Mouse (Mus musculus) stomach, postnatal 0 days (tissue): ENCODE results near the gene Nt5dc2. TPM values are rescaled to one million over a fixed set of nuclear protein-coding genes. Genes with fewer than 3 reads are reported as not detected.

Source experiments
- ATAC-seq: fragments of 200-750 bp; cut with Nextera tagmentation; 2 replicates; pipeline ENCODE4 v1.8.0; 2017; ENCODE audit not compliant: low FRiP score, low TSS enrichment
- DNase-seq: peaks from one replicate; pipeline ENCODE4 v3.0.0-alpha.2; 2016; ENCODE audit warnings: low spot score
- H3K27ac ChIP-seq: fragments of 300-500 bp; sonication (generic); replicated peaks from 2 replicates; pipeline ENCODE4 v1.5.1; 2014; ENCODE audit warnings: mild to moderate bottlenecking, control low read depth
- H3K27me3 ChIP-seq: fragments of 300-500 bp; sonication (generic); 2 replicates; pipeline ENCODE4 v1.6.1; 2014; ENCODE audit warnings: low read length; ENCODE audit not compliant: control insufficient read depth, insufficient read depth
- H3K36me3 ChIP-seq: fragments of 300-500 bp; sonication (generic); 2 replicates; pipeline ENCODE4 v1.6.1; 2014; ENCODE audit warnings: low read length, mixed read lengths; ENCODE audit not compliant: control insufficient read depth, insufficient read depth
- H3K4me1 ChIP-seq: fragments of 300-500 bp; sonication (generic); replicated peaks from 2 replicates; pipeline ENCODE4 v1.6.1; 2014; ENCODE audit warnings: antibody characterized with exemption; ENCODE audit not compliant: control insufficient read depth, insufficient read depth
- H3K4me2 ChIP-seq: fragments of 300-500 bp; sonication (generic); replicated peaks from 2 replicates; pipeline ENCODE4 v1.6.1; 2014; ENCODE audit warnings: low read depth, mild to moderate bottlenecking, control low read depth, moderate library complexity
- H3K4me3 ChIP-seq: fragments of 300-500 bp; sonication (generic); 2 replicates; pipeline ENCODE4 v1.5.1; 2014; ENCODE audit warnings: low read depth, low read length, control low read depth
- H3K9ac ChIP-seq: fragments of 300-500 bp; sonication (generic); 2 replicates; pipeline ENCODE4 v1.6.1; 2014; ENCODE audit warnings: mild to moderate bottlenecking, low read length, control low read depth, mixed read lengths
- H3K9me3 ChIP-seq: fragments of 300-500 bp; sonication (generic); 2 replicates; pipeline ENCODE4 v1.6.1; 2016; ENCODE audit warnings: low read length; ENCODE audit not compliant: control insufficient read depth
- CTCF ChIP-seq: IDR thresholded peaks from 2 replicates; pipeline ENCODE4 v1.5.1; 2016; ENCODE audit warnings: antibody characterized with exemption, low read depth, mild to moderate bottlenecking, moderate library complexity
- EP300 ChIP-seq: optimal IDR thresholded peaks from 2 replicates; pipeline ENCODE3; 2016; ENCODE audit warnings: antibody characterized with exemption
- WGBS: fragments of 180-500 bp; shearing (Covaris S2); extraction: QIAGEN DNeasy Blood & Tissue Kit; methylation state at CpG from one replicate; pipeline ENCODE4 v1.1.7; 2014; 5-methylcytosine and 5-hydroxymethylcytosine counted together
- polyA plus RNA-seq: library from polyadenylated mRNA; unstranded; fragments of >200 nt; fragmentation: Nextera tagmentation; extraction: Ambion mirVana; gene quantifications from 2 replicates; pipeline ENCODE4 v1.2.1, GENCODE M21; 2015

Nt5dc2 gene
- polyA plus RNA-seq, 1 experiment from 2014 or later: 65.3 TPM

GRCm38 (mm10) chr14:31110613-31111012, 20.2 kb upstream of the Nt5dc2 start:
- no peaks in the 10 kb centered on the region for H3K4me1 ChIP-seq
- no peak for DNase-seq
- H3K4me3 ChIP-seq: no peak overlapping the region
- TF ChIP-seq EP300 (no peak), CTCF (no peak)
- no peaks in the 10 kb centered on the region for H3K9me3 ChIP-seq
- H3K27me3 ChIP-seq: no peaks in the 10 kb centered on the region
- H3K9ac ChIP-seq: no peak overlapping the region
- ATAC-seq: no peak
- no peak overlapping the region for H3K4me2 ChIP-seq
- WGBS: 61% methylated on average over 3 of the region's 3 CpGs
- peaks cover 20% of the 10 kb centered on the region for H3K36me3 ChIP-seq
- H3K27ac ChIP-seq: no peak overlapping the region

- H3K4me3 ChIP-seq: no peak overlapping the region
- WGBS: 62% methylated on average over 5 of the region's 5 CpGs
- no peaks in the 10 kb centered on the region for H3K4me1 ChIP-seq
- H3K4me2 ChIP-seq: no peak overlapping the region
- H3K36me3 ChIP-seq: peaks cover 24% of the 10 kb centered on the region
- no peaks in the 10 kb centered on the region for H3K9me3 ChIP-seq
- no peak for DNase-seq
- H3K9ac ChIP-seq: no peak overlapping the region
- ATAC-seq: no peak
- H3K27me3 ChIP-seq: no peaks in the 10 kb centered on the region
- peak overlapping the region; percentile 65; the same call in 1 of the 2 replicates for H3K27ac ChIP-seq
- TF ChIP-seq CTCF (no peak), EP300 (no peak)
Observed at GRCm38 (mm10) chr14:31112187-31112586, 18.7 kb upstream of the Nt5dc2 start.

- Histone ChIP-seq H3K27me3 (no peaks in the 10 kb centered on the region), H3K36me3 (peaks cover 21% of the 10 kb centered on the region), H3K4me2 (no peak overlapping the region), H3K4me1 (no peaks in the 10 kb centered on the region), H3K9ac (no peak overlapping the region), H3K27ac (no peak overlapping the region), H3K9me3 (no peaks in the 10 kb centered on the region), H3K4me3 (no peak overlapping the region)
- TF ChIP-seq EP300 (no peak), CTCF (no peak)
- DNase-seq (no peak), ATAC-seq (no peak)
- 69% methylated on average over 3 of the region's 3 CpGs for WGBS
Observed at GRCm38 (mm10) chr14:31114011-31114410, 16.8 kb upstream of the Nt5dc2 start.

- TF ChIP-seq CTCF (no peak), EP300 (no peak)
- WGBS: 43% methylated on average over 2 of the region's 2 CpGs
- Histone ChIP-seq H3K4me1 (no peaks in the 10 kb centered on the region), H3K9me3 (no peaks in the 10 kb centered on the region), H3K36me3 (peaks cover 15% of the 10 kb centered on the region), H3K9ac (no peak overlapping the region), H3K27ac (no peak overlapping the region), H3K4me3 (no peak overlapping the region), H3K4me2 (no peak overlapping the region), H3K27me3 (no peaks in the 10 kb centered on the region)
- no peak for DNase-seq
- no peak for ATAC-seq
Observed at GRCm38 (mm10) chr14:31115522-31115921, 15.3 kb upstream of the Nt5dc2 start.

GRCm38 (mm10) chr14:31125106-31126075, 5.5 kb upstream of the Nt5dc2 start:
- Histone ChIP-seq H3K27ac (0 out of 2 replicates have a peak overlapping the region, but pooled peaks have one; percentile 24), H3K4me3 (no peak overlapping the region), H3K27me3 (no peaks in the 10 kb centered on the region), H3K9me3 (no peaks in the 10 kb centered on the region), H3K4me1 (no peaks in the 10 kb centered on the region), H3K36me3 (peaks cover 4% of the 10 kb centered on the region; the same call in 1 of the 2 replicates), H3K4me2 (no peak overlapping the region), H3K9ac (no peak overlapping the region)
- DNase-seq (peak; percentile 24), ATAC-seq (no peak)
- 50% methylated on average over 9 of the region's 9 CpGs for WGBS
- TF ChIP-seq EP300 (no peak), CTCF (no peak)

- DNase-seq (peak; percentile 14), ATAC-seq (no peak)
- H3K9ac ChIP-seq: no peak overlapping the region
- H3K4me1 ChIP-seq: peaks cover under 1% of the 10 kb centered on the region; the same call in 1 of the 2 replicates
- H3K27me3 ChIP-seq: no peaks in the 10 kb centered on the region
- H3K27ac ChIP-seq: no peak overlapping the region
- no peaks in the 10 kb centered on the region for H3K9me3 ChIP-seq
- no peak overlapping the region for H3K4me3 ChIP-seq
- 82% methylated on average over 8 of the region's 8 CpGs for WGBS
- peaks cover 1% of the 10 kb centered on the region; the same call in 1 of the 2 replicates for H3K36me3 ChIP-seq
- no peak overlapping the region for H3K4me2 ChIP-seq
- no peak for TF ChIP-seq CTCF
- no peak for TF ChIP-seq EP300
Observed at GRCm38 (mm10) chr14:31126826-31127225, 4.0 kb upstream of the Nt5dc2 start.
